Mouse (Mus musculus) brown adipose tissue, adult 24 weeks (tissue): ENCODE measurements around the gene Klc2. TPM values are rescaled to one million over a fixed set of nuclear protein-coding genes. Genes with fewer than 3 reads are reported as not detected.
"Not testable (repeated sequence)": the region's sequence is repeated elsewhere in the genome, so short reads cannot be mapped to it uniquely, and the experiment has no call there.

ENCODE experiments used
- H3K27ac ChIP-seq: fragments of 200-500 bp; replicated peaks from 2 replicates; pipeline ENCODE4 v1.5.1; 2012; ENCODE audit warnings: low read depth, mild to moderate bottlenecking, low read length
- H3K4me1 ChIP-seq: fragments of 200-500 bp; 2 replicates; pipeline ENCODE4 v1.6.1; 2012; ENCODE audit warnings: low read length, mixed read lengths; ENCODE audit not compliant: control insufficient read depth, insufficient read depth, insufficient read length
- H3K4me3 ChIP-seq: fragments of 200-500 bp; 2 replicates; pipeline ENCODE4 v1.5.1; 2012; ENCODE audit warnings: low read depth, mild to moderate bottlenecking, low read length, moderate library complexity; ENCODE audit not compliant: insufficient read depth
- polyA plus RNA-seq: library from polyadenylated mRNA; stranded (reverse); fragments of >200 nt; gene quantifications from 2 replicates; pipeline ENCODE4 v1.2.4, GENCODE M21; 2012; ENCODE audit not compliant: missing spikeins, insufficient read depth, insufficient read length

The Klc2 gene
- polyA plus RNA-seq, 1 experiment, result 20.3 TPM

- Histone ChIP-seq H3K4me3 (no peak overlapping the region), H3K4me1 (peaks cover 6% of the 10 kb centered on the region; the same call in 1 of the 2 replicates), H3K27ac (no peak overlapping the region)
Observed at GRCm38 (mm10) chr19:5092083-5092482, 26.3 kb downstream of the Klc2 start.

GRCm38 (mm10) chr19:5089324-5089723 is 29.0 kb downstream of the Klc2 start:
- no peak overlapping the region for H3K27ac ChIP-seq
- peaks cover 6% of the 10 kb centered on the region; the same call in 1 of the 2 replicates for H3K4me1 ChIP-seq
- H3K4me3 ChIP-seq, result peak overlapping the region; percentile 73; the same call in 1 of the 2 replicates

- peaks cover 6% of the 10 kb centered on the region; the same call in 1 of the 2 replicates for H3K4me1 ChIP-seq
- peak within 1 kb of the TSS; percentile 73 for H3K4me3 ChIP-seq
- peak within 1 kb of the TSS; percentile 83 for H3K27ac ChIP-seq
Observed at GRCm38 (mm10) chr19:5087884-5088728, 30.3 kb downstream of the Klc2 start, which contains the start of gene Yif1a. Gene Yif1a (plus strand): TSS chr19:5088538.

GRCm38 (mm10) chr19:5086533-5086932 is 31.8 kb downstream of the Klc2 start:
- H3K4me3 ChIP-seq, H3K4me1 ChIP-seq, H3K27ac ChIP-seq: not testable (repeated sequence)

GRCm38 (mm10) chr19:5085145-5085863 is 33.1 kb downstream of the Klc2 start, which contains the start of gene Tmem151a:
Gene Tmem151a (minus strand): TSS chr19:5085531.
- H3K27ac ChIP-seq, result no peak within 1 kb of the TSS
- H3K4me1 ChIP-seq, result peaks cover 6% of the 10 kb centered on the region; the same call in 1 of the 2 replicates
- H3K4me3 ChIP-seq, result peak within 1 kb of the TSS; percentile 56

- Histone ChIP-seq H3K4me1 (peaks cover 6% of the 10 kb centered on the region; the same call in 1 of the 2 replicates), H3K27ac (no peak overlapping the region), H3K4me3 (peak overlapping the region; percentile 56)
Observed at GRCm38 (mm10) chr19:5084834-5085144, 33.6 kb downstream of the Klc2 start.

GRCm38 (mm10) chr19:5083961-5084833 is 34.2 kb downstream of the Klc2 start:
- Histone ChIP-seq H3K27ac (no peak overlapping the region), H3K4me3 (0 out of 2 replicates have a peak overlapping the region, but pooled peaks have one; percentile 56), H3K4me1 (peaks cover 6% of the 10 kb centered on the region; the same call in 1 of the 2 replicates)

- Histone ChIP-seq H3K4me1 (peaks cover 5% of the 10 kb centered on the region; the same call in 1 of the 2 replicates), H3K27ac (no peak overlapping the region), H3K4me3 (no peak overlapping the region)
Observed at GRCm38 (mm10) chr19:5082596-5082995, 35.8 kb downstream of the Klc2 start.

- Histone ChIP-seq H3K4me3 (no peak overlapping the region), H3K4me1 (no peaks in the 10 kb centered on the region), H3K27ac (no peak overlapping the region)
Observed at GRCm38 (mm10) chr19:5082005-5082404, 36.4 kb downstream of the Klc2 start.

GRCm38 (mm10) chr19:5079279-5079678 is 39.1 kb downstream of the Klc2 start:
- Histone ChIP-seq H3K4me3 (no peak overlapping the region), H3K4me1 (no peaks in the 10 kb centered on the region), H3K27ac (no peak overlapping the region)

- Histone ChIP-seq H3K4me1 (peaks cover 2% of the 10 kb centered on the region; the same call in 1 of the 2 replicates), H3K27ac (no peak overlapping the region), H3K4me3 (no peak overlapping the region)
Observed at GRCm38 (mm10) chr19:5073518-5073917, 44.8 kb downstream of the Klc2 start.

GRCm38 (mm10) chr19:5073028-5073427 is 45.3 kb downstream of the Klc2 start:
- no peak overlapping the region for H3K27ac ChIP-seq
- peaks cover 2% of the 10 kb centered on the region; the same call in 1 of the 2 replicates for H3K4me1 ChIP-seq
- peak overlapping the region; percentile 57 for H3K4me3 ChIP-seq

- Histone ChIP-seq H3K4me3 (peak overlapping the region; percentile 57), H3K4me1 (peaks cover 2% of the 10 kb centered on the region; the same call in 1 of the 2 replicates), H3K27ac (no peak overlapping the region; the same call in 1 of the 2 replicates)
Observed at GRCm38 (mm10) chr19:5072389-5073019, 45.9 kb downstream of the Klc2 start.
